Comparison of ENCODE assay signal across 8 mouse cellular contexts in the genomic region with DNA sequence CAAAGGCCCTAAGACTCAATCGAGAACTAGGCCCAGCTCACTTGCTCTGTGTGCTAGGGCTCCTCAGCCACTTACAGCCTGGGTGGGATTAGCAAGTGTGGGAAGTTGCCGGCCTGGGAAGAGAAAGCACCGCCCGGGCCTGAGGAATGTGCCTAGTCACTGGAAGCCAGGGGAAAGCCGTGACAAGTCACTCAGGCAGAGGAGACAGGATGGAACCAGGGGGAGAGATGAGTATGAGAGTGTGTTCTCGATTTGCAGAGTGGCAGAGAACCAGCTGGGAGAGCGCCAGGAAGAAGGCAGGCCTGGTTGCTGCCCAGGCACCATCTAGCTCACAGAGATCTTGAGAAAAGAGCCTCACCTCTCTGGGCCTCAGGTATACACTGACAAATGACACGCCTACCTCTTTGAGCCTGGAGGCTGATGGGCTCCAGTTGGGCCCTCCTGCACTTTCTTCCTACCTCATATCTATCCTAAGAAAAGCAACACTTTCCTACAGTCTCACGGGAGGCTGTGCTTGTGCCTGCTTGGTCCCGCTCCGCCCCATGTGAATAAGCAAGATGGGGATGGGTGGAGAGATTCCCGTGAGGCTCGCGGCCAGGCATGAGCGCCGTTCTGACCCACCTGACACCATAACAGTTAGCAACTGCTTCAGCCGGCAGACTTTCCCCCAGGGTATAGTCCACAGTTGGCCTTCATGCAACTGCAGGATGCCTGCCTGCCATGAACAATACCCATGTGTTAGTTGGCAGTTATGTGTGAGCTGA.
DNase-seq lines count a peak whose midpoint lies in the region; ATAC-seq and TF ChIP-seq lines count a peak whose summit lies in the region.

No protein-coding gene starts in this region.

- no peak overlapping the region for H3K4me2 ChIP-seq in midbrain, postnatal 0 days (ENCODE audit: low read depth, low read length, poor library complexity, severe bottlenecking)
- H3K4me2 ChIP-seq in midbrain, embryonic 14.5 days (ENCODE audit: low read length): no peak overlapping the region
- H3K4me2 ChIP-seq in limb, embryonic 14.5 days (replicated peaks; ENCODE audit: low read depth, low read length, severe bottlenecking): no peak overlapping the region

- 60% methylated on average over 17 of the region's 17 CpGs for WGBS in midbrain, postnatal 0 days
- 58% methylated on average over 17 of the region's 17 CpGs for WGBS in midbrain, embryonic 14.5 days
- WGBS in limb, embryonic 14.5 days: 53% methylated on average over 17 of the region's 17 CpGs

- TF ChIP-seq CTCF in midbrain, postnatal 0 days (IDR thresholded peaks at IDR 0.05): no peak

- no peaks in the 10 kb centered on the region for H3K36me3 ChIP-seq in midbrain, postnatal 0 days (ENCODE audit: insufficient read depth, low read length)
- H3K36me3 ChIP-seq in midbrain, embryonic 14.5 days (ENCODE audit: control insufficient read depth, insufficient read depth, low read length): no peaks in the 10 kb centered on the region
- H3K36me3 ChIP-seq in limb, embryonic 14.5 days (ENCODE audit: control insufficient read depth, insufficient read depth, low read length): peaks cover 9% of the 10 kb centered on the region; the same call in 1 of the 2 replicates

- peaks cover 14% of the 10 kb centered on the region for H3K4me1 ChIP-seq in midbrain, postnatal 0 days (ENCODE audit: insufficient read depth, low read length)
- H3K4me1 ChIP-seq in midbrain, embryonic 14.5 days (ENCODE audit: control insufficient read depth, insufficient read depth, low read length): peaks cover 14% of the 10 kb centered on the region; the same call in 1 of the 2 replicates
- H3K4me1 ChIP-seq in limb, embryonic 14.5 days (ENCODE audit: control insufficient read depth, insufficient read depth, low read length): peaks cover 12% of the 10 kb centered on the region

- peak; percentile 43 for DNase-seq in midbrain, postnatal 0 days (ENCODE audit: low spot score)
- no peak for DNase-seq in midbrain, embryonic 14.5 days
- DNase-seq in adrenal gland, postnatal 10 days: peak; percentile 76
- DNase-seq in fibroblast of lung, adult 2 months (ENCODE audit: low read depth): peak; percentile 84
- DNase-seq in heart, postnatal 25 days (ENCODE audit: low spot score): peak; percentile 34
- DNase-seq in limb, embryonic 14.5 days (ENCODE audit: low spot score): peak; percentile 44
- DNase-seq in right cerebral cortex, postnatal 14 days: peak; percentile 66

- H3K27ac ChIP-seq in midbrain, postnatal 0 days (ENCODE audit: low read depth, low read length): no peak overlapping the region; the same call in 1 of the 2 replicates
- H3K27ac ChIP-seq in midbrain, embryonic 14.5 days (replicated peaks; ENCODE audit: low read depth, low read length): no peak overlapping the region
- H3K27ac ChIP-seq in limb, embryonic 14.5 days (replicated peaks; ENCODE audit: low read depth, low read length): no peak overlapping the region

- no peak; the same call in 1 of the 2 replicates for ATAC-seq in midbrain, postnatal 0 days (ENCODE audit: low FRiP score)
- no peak for ATAC-seq in midbrain, embryonic 14.5 days (ENCODE audit: low FRiP score, low TSS enrichment)
- peak; percentile 67 for ATAC-seq in limb, embryonic 14.5 days (ENCODE audit: low FRiP score, low read depth)
- ATAC-seq in inflammation-experienced regulatory T-cells, adult 6 months: no peak

- no peak overlapping the region for H3K9ac ChIP-seq in midbrain, postnatal 0 days (replicated peaks; ENCODE audit: low read length, poor library complexity, severe bottlenecking)
- H3K9ac ChIP-seq in midbrain, embryonic 14.5 days (replicated peaks; ENCODE audit: low read length): no peak overlapping the region
- H3K9ac ChIP-seq in limb, embryonic 14.5 days (ENCODE audit: low read depth, low read length, severe bottlenecking): no peak overlapping the region

- H3K9me3 ChIP-seq in midbrain, postnatal 0 days (ENCODE audit: low read length): no peaks in the 10 kb centered on the region
- H3K9me3 ChIP-seq in midbrain, embryonic 14.5 days (ENCODE audit: control insufficient read depth, low read length): no peaks in the 10 kb centered on the region
- no peaks in the 10 kb centered on the region for H3K9me3 ChIP-seq in limb, embryonic 14.5 days (ENCODE audit: control insufficient read depth, low read length)

- no peak for TF ChIP-seq POLR2A in limb, embryonic 14.5 days (IDR thresholded peaks at IDR 0.05; ENCODE audit: borderline replicate concordance, extremely low read depth, insufficient read depth, insufficient read length)

- H3K4me3 ChIP-seq in midbrain, postnatal 0 days (ENCODE audit: low read depth, low read length): no peak overlapping the region
- no peak overlapping the region for H3K4me3 ChIP-seq in midbrain, embryonic 14.5 days (replicated peaks; ENCODE audit: low read depth, low read length)
- H3K4me3 ChIP-seq in limb, embryonic 14.5 days (replicated peaks; ENCODE audit: low read length): no peak overlapping the region

- no peaks in the 10 kb centered on the region for H3K27me3 ChIP-seq in midbrain, postnatal 0 days (ENCODE audit: insufficient read depth, low read length)
- H3K27me3 ChIP-seq in midbrain, embryonic 14.5 days (ENCODE audit: control insufficient read depth, insufficient read depth, low read length): no peaks in the 10 kb centered on the region
- no peaks in the 10 kb centered on the region for H3K27me3 ChIP-seq in limb, embryonic 14.5 days (ENCODE audit: control insufficient read depth, insufficient read depth, low read length)

- intact Hi-C loops in heart, postnatal 25 days (cut with DNase I): loop anchor here (5.0 kb wide), 3 partner anchors 36 to 79 kb away; no protein-coding TSS in a partner anchor
